Mouse (Mus musculus): ENCODE data around the gene Atp10b.
"Not testable (repeated sequence)": the region's sequence is repeated elsewhere in the genome, so short reads cannot be mapped to it uniquely, and the experiment has no call there.

The Atp10b gene

DNA sequence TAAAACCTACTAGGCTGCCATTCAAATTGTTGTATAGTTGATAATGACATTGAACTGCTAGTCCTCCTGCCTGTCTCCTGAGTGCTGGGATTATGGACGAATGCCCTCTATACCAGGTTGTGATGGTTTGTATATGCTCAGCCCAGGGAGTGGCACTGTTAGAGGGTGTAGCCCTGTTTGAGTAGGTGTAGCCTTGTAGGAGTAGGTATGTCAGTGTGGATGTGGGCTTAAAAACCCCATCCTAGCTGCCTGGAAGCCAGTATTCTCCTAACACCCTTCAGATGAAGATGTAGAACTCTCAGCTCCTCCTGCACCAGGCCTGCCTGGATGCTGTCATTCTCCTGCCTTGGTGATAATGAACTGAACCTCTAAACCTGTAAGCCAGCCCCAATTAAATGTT is at the start of gene Atp10b:
TSS of gene Atp10b (plus strand) at position 301 of the 400 bp plus-strand sequence.
- no peak for DNase-seq (ENCODE audit: low read depth, low spot score)

DNA sequence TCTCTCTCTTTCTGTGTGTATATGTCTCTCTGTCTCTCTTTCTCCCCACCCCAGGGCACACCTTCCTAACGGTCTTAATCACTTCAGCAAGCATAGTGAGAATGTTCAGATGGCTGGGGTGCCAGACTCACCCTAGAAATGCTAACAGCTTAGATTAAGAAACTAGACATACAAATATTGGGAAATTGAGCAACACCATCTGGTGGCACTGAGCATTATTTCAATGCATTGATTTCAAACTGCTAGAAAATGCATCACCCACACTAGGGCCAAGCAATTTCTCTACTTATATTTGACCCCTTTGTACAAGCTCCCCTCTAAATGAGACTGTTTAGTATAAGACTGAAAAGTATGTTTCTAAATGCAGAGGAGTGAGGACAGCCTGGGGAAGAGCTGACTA is 48.3 kb upstream of the Atp10b start:
- no peak for DNase-seq (ENCODE audit: low read depth, low spot score)

DNA sequence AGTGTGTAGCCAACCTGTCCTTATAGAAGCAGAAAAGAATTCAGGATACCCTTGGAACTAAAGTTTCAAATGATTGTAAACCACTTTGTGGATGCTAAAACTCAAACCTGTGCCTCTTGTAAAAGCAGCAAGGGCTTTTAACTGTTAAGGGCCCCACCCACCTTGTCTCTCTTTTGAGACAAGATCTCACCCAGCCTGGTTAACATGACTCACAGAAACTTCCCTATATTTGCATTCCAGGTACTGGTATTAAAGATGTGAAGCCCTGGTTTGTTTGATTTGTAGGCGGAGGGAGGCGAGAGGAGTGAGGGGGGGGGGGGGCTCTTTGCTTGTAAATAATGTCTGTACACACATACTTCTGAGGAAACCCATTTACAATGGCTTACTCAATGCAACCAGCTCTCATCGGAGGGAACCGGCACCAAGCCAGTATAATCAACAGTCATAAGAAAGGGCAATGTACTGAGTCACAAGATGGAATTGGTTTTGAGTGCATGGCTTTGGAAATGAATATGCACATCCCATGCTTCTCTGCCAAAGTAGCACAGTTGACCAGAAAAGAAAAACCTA is 23.7 kb upstream of the Atp10b start:
- DNase-seq (ENCODE audit: low read depth, low spot score): no peak

DNA sequence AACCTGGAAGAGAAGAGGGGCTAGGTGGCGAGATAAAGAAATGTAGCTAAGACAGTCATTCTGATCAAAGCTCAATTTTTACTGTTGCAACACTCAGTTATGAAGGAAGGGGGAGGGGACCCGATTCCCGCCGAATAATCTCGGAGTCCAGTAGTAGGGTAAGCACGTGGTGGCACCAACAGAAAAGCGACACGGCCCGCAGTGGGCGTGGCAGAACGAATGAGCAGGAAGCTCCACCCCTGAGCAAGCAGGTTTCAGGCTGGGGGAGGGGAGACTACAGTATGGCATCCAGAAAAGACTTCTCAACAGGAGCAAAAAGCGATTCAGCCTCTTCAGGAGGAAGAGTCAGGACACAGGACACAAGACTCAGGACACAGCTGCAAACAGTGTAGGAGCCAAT is 23.1 kb upstream of the Atp10b start:
- DNase-seq (ENCODE audit: low read depth, low spot score): not testable (repeated sequence)

DNA sequence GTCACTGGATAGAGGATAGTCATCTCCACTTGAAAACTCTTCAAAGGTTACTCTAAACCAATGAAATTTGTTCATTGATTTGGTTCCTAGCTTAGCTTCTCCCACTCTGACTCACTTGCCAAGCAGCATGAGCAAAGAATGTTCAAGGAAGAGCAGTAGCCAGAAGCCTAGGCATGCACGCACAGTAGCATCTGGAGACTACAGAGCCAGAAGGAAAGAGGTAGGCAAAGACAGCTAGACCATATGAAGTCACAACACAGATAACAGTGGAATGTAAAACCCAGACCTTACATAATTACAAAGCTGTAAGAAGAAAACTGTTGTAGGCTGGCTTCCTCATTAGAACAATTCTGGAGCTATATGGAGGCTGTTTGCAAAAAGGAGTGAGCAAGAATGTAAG is 8.4 kb upstream of the Atp10b start:
- no peak for DNase-seq (ENCODE audit: low read depth, low spot score)

DNA sequence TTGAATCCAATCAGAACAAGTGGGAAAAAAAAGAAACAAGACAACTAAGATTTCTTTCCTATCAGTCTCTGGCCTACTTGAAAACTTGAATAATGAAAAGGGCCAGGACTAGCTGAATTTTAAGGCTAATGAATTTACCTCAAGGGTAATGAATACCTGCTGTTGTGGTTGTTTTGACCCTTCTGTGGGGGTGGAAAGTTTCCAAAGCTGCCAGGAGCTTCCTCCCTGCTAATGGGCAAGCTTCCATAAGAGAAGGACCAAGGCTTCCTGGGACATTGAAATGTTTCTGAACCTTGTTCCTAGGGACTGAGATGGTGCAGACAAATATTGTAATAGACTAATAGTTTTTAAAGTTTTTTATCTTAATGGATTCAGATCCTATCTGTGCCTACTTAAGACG is 6.9 kb upstream of the Atp10b start:
- no peak for DNase-seq (ENCODE audit: low read depth, low spot score)

DNA sequence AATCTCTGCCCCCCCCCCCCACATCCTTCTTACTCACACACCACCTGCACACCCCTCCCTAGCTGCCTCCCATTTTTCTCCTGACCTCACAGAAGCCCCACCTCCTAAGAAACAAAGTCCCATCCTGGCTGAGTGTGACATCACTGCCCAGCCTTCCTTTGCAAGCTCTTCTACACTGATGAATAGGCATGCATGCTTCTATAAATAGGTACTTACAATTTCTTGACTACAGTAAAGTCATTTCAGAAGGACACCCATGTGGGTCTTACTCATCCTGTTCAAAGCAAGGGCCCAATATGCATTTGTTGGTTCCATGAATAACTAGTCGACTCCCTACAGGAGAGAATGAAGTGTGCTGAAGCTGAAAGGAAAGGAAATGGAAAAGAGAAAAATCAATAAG is 5.5 kb upstream of the Atp10b start:
- no peak for DNase-seq (ENCODE audit: low read depth, low spot score)

DNA sequence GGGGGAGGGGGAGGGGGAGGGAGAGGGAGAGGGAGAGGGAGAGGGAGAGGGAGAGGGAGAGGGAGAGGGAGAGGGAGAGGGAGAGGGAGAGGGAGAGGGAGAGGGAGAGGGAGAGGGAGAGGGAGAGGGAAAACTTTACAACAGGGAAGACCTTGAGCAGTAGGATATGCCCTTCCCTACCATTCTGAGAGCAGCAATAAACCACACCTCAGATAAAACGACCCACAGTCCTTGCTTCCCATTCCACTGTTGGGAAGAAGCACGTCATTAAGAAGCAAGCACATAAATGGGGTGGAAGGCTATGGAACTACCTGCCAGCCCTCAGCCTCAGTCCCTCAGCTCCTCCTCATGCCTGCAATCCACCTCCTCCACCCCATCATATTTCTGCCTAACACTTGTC is 4.8 kb upstream of the Atp10b start:
- DNase-seq (ENCODE audit: low read depth, low spot score): not testable (repeated sequence)

DNA sequence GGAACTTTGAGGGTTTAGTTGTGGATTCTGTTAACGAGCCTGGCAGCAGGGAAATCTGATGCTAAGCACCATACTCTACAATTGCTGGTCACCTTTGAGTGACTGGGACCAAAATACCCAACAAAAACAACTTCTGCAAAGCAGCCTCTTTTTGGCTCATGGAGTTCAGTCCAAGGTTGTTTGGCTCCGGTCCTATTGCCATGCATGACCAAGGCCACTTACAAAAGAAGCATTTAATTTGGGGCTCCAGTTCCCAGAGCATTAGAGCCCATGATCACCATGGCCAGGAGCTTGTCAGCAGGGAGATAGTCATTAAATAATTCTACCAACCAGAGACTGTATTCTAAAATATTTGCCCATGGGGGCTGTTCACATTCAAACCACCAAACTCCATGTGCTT is 2.3 kb upstream of the Atp10b start:
- DNase-seq (ENCODE audit: low read depth, low spot score): no peak

DNA sequence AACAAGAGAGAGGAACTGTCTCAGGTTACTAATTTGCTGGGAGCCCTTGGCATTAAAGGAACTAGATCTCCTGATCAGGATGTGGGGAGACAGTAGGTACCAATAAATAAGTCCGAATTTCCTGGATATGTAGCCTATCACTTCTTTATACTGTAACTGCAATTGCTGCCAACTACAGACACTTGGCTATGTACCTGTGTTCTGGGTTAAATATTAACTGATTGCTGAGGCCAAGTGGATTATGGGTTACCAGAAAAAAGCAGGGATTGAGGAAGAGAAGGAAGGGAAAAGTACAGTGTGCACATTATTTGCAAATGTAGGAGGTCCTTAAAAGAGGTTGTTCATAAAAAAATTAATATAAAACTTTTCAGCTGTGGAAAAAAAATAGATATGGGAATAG is 1.3 kb upstream of the Atp10b start:
- DNase-seq (ENCODE audit: low read depth, low spot score): no peak

DNA sequence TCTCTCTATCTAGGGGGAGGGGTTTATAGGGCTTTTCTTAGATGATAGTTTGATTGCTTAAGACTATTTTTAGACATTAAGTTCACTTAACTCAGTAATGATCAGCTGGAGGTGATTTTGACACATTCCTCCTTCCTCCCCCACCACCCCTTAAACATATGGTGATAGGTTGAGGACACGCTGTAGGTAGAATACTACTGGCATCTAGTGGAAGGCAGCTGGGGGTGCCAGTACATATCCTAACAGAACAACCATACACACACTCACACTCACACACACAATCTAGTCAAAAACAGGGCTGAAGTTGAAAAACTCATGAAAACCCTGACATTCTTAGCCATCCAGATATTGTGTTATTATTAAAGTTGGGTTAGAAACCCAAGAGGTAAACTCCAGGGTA is 5.3 kb downstream of the Atp10b start:
- DNase-seq (ENCODE audit: low read depth, low spot score): no peak

DNA sequence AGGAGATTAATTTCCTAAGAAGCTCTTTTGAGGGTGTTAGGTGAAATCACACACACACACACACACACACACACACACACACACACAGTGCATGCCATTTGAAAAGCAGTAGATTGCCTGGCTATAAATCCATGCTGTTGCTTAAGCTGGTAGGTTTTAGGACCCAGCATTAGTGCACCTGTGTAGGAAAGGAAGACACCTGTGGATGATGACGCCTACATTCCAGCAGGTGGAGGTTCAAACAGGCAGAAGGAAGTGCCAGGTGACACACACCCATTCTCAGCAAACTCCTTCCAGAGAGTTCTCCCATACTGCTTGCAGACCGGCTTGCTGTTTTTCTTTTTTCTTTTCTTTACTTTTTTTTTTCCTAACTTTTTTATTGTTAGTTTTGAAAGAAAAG is 5.7 kb downstream of the Atp10b start:
- DNase-seq (ENCODE audit: low read depth, low spot score): no peak

DNA sequence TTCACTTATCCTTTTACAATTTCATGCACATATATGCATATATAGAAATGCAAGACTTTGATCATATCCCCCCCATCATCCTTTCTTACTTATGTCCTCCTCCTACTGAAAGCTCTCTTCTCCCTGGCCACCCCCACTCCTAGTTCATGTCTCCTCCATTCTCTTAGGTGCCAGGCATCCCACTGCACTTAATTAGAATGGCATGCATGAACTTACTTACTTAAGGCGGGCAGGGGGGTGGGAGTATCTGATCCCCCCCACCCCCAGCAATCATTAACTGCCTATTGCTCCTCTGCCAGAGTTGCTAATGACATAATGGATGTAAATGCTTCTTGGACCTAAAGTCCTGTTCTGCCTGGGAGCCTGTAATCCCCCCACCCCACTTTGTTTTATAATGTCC is 9.1 kb downstream of the Atp10b start:
- DNase-seq (ENCODE audit: low read depth, low spot score): no peak

DNA sequence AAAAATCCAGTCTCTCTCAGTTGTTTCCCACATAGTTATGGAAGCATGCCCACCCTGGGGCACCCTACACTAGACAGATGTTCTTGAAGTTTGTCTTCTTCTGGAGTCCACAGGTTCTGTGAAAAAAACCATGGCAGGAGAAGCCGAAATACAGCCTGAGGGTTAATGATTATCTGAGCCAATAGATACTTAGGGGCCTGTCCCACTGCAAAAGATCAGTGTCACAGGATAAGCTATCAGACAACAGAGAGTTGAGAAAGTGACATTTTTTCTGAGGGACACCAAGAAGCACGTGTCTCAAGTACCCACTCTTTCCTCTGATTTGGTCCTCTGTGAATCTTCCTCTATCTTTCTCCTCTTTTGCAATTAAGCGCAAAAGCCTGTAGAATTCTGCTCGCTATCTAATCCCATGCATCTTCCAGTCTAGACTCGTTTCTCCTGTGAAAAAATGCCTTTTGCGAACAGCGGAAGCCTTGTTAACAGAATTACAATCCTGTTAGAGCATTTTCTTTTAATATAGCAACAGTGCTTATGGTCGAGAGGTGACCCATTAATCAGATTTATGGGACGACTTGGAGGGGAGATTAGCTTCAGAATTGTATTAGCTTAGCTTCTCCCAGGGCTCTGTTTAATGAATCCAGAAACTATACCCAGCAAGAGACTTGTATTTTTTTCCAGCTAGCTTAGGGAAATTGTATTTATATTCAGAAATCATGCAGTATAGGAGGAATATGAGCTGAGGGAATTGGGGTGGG is 10.7 kb downstream of the Atp10b start:
- no peak for DNase-seq (ENCODE audit: low read depth, low spot score)

DNA sequence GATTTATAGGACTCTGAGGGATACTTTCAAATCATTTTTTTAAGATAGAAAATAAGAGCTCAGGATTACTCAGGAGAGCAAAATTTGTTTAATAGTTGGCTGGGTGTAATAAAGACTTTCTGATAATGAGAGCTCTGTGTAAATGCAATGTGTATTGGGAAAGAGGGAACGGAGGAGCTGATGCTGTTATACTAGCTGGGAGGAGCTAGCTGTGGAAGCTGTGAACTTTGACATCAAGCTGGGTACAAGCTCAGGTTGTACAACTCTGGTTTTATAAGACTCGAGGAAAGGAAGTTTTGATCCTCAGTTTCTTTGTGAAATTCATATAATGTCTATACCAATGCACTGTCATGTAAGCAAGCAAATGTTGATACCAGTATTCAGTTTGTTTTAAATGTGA is 20.9 kb downstream of the Atp10b start:
- DNase-seq (ENCODE audit: low read depth, low spot score): no peak

DNA sequence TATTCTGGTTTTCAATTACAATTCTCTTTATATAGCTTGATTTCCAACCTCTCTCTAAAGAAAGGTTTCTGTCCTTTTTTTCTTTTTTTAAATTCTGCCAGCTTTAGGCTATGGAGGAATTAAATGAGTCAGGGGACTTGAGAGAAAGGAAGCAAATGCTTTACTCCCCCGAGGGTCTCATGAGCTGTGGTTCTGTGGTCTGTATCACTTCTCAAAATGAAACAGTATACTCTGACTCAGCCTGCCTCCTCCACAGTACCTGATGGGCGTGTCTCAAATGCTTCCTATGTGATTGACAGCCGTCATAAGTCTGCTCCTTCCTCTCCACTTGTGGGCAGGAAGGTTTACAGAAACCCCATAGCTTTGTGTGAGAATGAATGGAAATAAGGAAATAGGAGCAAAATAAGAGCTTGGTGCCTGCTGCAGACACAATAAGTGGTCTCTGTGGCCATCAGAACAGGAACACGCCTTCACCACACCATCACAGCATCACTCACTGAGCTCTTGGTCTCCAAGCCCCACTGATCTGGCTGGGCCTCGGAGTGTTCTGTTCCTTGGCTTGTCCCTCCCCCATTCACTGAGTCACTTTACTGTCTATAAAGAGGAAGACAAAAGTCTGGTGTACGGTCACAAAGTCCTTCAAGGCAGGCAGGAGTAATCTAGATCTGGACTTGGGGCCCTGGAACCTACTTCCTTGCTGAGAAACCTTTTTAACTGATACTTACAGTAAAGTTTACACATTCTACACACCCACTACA is 24.9 kb downstream of the Atp10b start:
- no peak for DNase-seq (ENCODE audit: low read depth, low spot score)

DNA sequence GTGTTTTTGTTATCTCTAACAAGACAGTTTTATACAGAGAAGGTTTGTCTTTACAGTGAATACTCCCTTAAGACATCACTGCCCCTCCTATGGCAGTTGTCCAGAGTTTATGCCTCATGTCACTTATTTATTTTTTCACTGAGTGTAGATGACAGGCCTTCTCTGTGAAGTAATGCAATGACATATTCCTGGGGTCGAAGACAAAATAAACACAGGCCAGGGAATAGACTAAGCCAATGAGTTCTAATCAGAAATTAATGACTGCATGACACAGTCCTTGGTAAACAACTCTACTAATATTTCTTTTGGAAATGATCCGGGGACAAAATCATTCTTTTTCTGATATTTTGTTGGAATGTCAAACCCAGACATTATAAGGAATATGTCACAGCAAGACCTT is 32.7 kb downstream of the Atp10b start:
- DNase-seq (ENCODE audit: low read depth, low spot score): no peak

DNA sequence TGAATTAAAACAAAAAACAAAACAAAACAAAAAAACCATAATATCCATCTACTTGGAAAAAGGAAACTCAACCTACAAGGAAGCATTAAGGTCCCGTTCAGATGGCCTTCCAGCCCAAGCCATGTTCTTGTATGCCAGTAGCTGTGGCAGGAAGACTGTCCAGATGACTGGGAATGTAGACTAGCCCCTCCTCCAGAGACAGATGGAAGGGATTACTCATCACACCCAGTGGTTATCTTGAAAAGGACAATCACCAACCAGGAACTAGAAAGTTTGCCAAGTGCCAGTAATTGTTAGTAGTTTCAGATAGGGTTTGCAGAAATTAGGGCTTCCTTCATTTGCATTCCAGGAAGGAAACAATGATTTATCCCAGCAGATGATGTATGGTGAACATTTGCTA is 33.1 kb downstream of the Atp10b start:
- no peak for DNase-seq (ENCODE audit: low read depth, low spot score)

DNA sequence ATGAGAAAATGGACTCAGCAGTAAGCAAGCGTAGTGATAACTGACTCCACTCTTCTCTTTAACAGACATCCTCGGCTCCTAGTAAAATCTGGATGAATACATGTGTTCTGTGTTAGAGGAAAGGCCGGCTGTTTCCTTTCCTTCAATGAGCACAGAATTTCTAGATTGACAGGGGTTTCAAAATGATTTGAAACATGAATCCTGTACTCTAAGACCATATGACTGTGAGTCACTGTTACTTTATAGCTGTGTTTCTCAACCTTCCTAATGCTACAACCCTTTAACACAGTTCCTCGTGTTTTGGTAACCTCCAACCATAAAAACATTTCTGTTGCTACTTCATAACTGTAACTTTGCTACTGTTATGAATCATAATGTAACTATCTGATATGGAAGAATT is 33.8 kb downstream of the Atp10b start:
- DNase-seq (ENCODE audit: low read depth, low spot score): no peak

DNA sequence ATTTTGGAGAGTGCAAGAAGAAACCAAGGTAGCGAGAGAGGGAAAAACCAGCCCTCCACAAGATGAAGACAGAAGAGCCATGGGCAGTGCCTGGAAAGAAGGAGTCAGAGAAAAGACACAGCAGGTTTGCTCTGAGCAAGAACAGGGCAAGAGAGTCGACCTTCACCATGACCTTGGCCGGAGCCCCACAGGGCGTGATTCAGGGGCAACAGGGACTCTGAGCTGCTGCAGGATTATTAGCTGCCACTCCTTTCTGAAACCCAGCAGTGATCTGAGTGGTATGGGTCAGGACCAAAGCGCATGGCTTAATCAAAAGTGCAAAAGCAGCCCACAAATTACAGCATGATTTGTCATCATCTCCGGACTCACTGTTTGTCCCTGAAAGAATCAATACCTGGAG is 36.6 kb downstream of the Atp10b start:
- peak; percentile 3 for DNase-seq (ENCODE audit: low read depth, low spot score)

DNA sequence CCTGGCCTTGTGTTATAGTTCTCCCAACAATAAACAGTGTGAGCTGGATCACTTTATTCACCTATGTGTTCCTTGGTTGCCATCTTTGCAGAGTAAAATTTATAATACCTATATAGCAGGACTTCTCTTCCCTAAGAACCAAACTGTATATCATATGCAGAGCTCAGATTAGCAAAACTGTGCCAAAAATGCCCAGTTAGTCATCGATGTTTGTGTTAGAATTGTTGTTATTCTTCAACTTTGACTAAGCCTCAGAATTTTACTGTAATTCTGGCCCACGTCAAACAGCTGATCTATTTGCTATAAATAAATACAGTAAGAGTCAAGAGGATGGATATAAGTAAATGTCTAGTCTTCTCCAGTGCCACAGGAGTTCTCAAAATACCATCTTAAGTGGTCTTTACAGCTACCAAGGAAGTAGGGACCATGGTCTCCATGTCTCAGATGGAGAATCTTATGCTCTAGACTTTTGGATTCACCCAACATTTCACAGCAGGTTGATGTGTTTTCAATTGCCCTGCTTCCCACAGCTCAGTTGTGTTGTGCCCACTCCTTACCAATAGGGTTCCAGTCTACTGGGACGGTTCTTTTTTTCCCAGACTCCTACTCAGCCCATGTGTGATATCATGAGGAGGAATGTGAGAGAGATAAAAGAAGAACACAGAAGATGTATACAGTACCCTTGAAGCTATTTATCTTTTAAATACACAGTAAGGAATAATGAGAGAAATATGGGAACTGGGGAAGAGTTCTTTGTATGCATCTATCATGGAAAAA is 40.3 kb downstream of the Atp10b start:
- DNase-seq (ENCODE audit: low read depth, low spot score): no peak

DNA sequence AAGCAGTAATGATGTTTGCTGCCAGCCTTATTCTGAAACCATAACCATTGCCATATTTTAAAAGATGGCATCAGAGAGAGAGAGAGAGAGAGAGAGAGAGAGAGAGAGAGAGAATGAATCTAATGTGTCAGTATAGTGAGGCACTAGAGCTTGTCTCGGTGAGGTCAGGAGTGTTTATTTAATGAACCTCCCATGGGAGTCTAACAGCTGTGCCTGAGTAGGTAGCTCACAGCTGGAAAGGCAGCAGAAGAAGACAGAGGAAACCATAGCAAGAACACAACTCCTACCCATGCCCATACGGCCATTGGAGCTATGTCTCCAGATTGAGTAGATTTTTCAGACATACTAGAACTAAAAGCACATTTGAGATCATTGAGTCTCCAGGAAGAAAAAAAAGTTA is 49.1 kb downstream of the Atp10b start:
- DNase-seq (ENCODE audit: low read depth, low spot score): no peak
